7 mouse cellular contexts compared by ENCODE assay signal in the genomic region with DNA sequence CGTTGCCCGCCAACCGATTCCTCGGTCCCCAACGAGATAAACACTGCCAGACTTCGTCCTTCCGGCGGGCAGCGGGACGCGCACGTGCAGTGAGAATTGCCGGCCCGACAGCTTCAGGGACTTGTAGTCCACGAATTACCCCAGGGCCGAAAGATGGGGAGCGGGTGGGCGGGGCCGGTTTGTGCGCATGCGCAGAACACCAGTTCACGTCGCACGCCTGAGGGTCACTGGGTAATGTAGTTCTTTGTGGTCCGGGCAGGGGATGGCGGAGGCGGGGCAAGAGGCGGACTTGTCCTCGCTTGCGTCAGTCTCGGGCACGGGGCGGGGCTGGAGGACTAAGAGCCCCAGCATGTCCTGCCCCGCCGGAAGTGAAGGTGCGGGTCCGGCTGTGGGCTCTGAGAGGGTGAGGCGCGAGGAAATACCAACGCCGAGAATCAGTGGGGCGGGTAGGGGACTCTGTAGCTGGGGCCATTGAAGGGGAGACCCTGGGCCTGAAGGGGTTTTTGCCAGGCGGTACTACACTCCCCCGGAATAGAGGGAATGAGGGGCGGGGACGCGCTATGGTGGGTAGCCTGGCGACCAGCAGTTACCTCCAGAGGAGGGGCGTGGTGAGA. TPM values are rescaled to one million over a fixed set of nuclear protein-coding genes. Genes with fewer than 3 reads are reported as not detected.
DNase-seq lines count a peak whose midpoint lies in the region; ATAC-seq and TF ChIP-seq lines count a peak whose summit lies in the region.

A gene (minus strand): TSS at position 155 of the 614 bp plus-strand sequence.

- no peaks in the 10 kb centered on the region for H3K27me3 ChIP-seq in embryonic facial prominence, embryonic 10.5 days (replicated peaks; ENCODE audit: low read depth, poor library complexity, severe bottlenecking)
- no peaks in the 10 kb centered on the region for H3K27me3 ChIP-seq in intestine, postnatal 0 days (replicated peaks; ENCODE audit: control insufficient read depth, insufficient read depth, low read length)
- no peaks in the 10 kb centered on the region for H3K27me3 ChIP-seq in midbrain, embryonic 12.5 days
- no peaks in the 10 kb centered on the region for H3K27me3 ChIP-seq in small intestine, adult 2 months (ENCODE audit: control insufficient read depth, insufficient read depth, low read length)

- TF ChIP-seq POLR2A in small intestine, adult 2 months (IDR thresholded peaks at IDR 0.05; ENCODE audit: low read depth, low read length): no peak; the same call in none of the 2 replicates

- peaks cover 38% of the 10 kb centered on the region for H3K4me1 ChIP-seq in embryonic facial prominence, embryonic 10.5 days
- H3K4me1 ChIP-seq in intestine, postnatal 0 days (replicated peaks; ENCODE audit: control insufficient read depth, insufficient read depth, low read length): peaks cover 3% of the 10 kb centered on the region; the same call in 1 of the 2 replicates
- H3K4me1 ChIP-seq in midbrain, embryonic 12.5 days: peaks cover 32% of the 10 kb centered on the region
- peaks cover 13% of the 10 kb centered on the region for H3K4me1 ChIP-seq in small intestine, adult 2 months (ENCODE audit: control insufficient read depth, insufficient read depth, insufficient read length, low read length)

- H3K4me2 ChIP-seq in intestine, postnatal 0 days (replicated peaks; ENCODE audit: low read depth): peak within 1 kb of the TSS; percentile 89
- peak within 1 kb of the TSS; percentile 95 for H3K4me2 ChIP-seq in midbrain, embryonic 12.5 days (replicated peaks)

- intact Hi-C loops in left cerebral cortex, postnatal 4 days (cut with DNase I): no loop called here

- peak within 1 kb of the TSS; percentile 86 for H3K27ac ChIP-seq in embryonic facial prominence, embryonic 10.5 days (replicated peaks)
- peak within 1 kb of the TSS; percentile 87 for H3K27ac ChIP-seq in intestine, postnatal 0 days (ENCODE audit: low read depth, low read length)
- H3K27ac ChIP-seq in midbrain, embryonic 12.5 days (replicated peaks): peak within 1 kb of the TSS; percentile 86
- peak within 1 kb of the TSS; percentile 74 for H3K27ac ChIP-seq in small intestine, adult 2 months (ENCODE audit: insufficient read depth, low read depth, low read length)

- 0 out of 2 replicates have a peak, but pooled peaks have one; percentile 5 for TF ChIP-seq CTCF in intestine, postnatal 0 days (IDR thresholded peaks at IDR 0.05; ENCODE audit: low read depth)
- TF ChIP-seq CTCF in small intestine, adult 2 months (IDR thresholded peaks at IDR 0.05; ENCODE audit: extremely low read depth, insufficient read length, insufficient replicate concordance, low read depth, low read length): no peak

- peaks cover 67% of the 10 kb centered on the region for H3K36me3 ChIP-seq in embryonic facial prominence, embryonic 10.5 days (replicated peaks)
- H3K36me3 ChIP-seq in intestine, postnatal 0 days (ENCODE audit: control insufficient read depth, insufficient read depth): peaks cover 49% of the 10 kb centered on the region
- H3K36me3 ChIP-seq in midbrain, embryonic 12.5 days: peaks cover 58% of the 10 kb centered on the region
- peaks cover 44% of the 10 kb centered on the region for H3K36me3 ChIP-seq in small intestine, adult 2 months (ENCODE audit: control insufficient read depth, insufficient read depth, low read length)

- H3K9ac ChIP-seq in intestine, postnatal 0 days (ENCODE audit: low read depth, low read length): peak within 1 kb of the TSS; percentile 67
- H3K9ac ChIP-seq in midbrain, embryonic 12.5 days (replicated peaks): peak within 1 kb of the TSS; percentile 73

- no peaks in the 10 kb centered on the region for H3K9me3 ChIP-seq in embryonic facial prominence, embryonic 10.5 days
- H3K9me3 ChIP-seq in intestine, postnatal 0 days (ENCODE audit: control insufficient read depth): no peaks in the 10 kb centered on the region
- no peaks in the 10 kb centered on the region for H3K9me3 ChIP-seq in midbrain, embryonic 12.5 days

- peak; percentile 98 for DNase-seq in adrenal gland, postnatal 10 days
- peak; percentile 100 for DNase-seq in embryonic facial prominence, embryonic 10.5 days (ENCODE audit: low spot score)
- DNase-seq in gonadal fat pad, adult 2 months (ENCODE audit: low read depth): peak; percentile 60
- peak; percentile 100 for DNase-seq in left cerebral cortex, postnatal 4 days

- H3K4me3 ChIP-seq in embryonic facial prominence, embryonic 10.5 days: peak within 1 kb of the TSS; percentile 74
- H3K4me3 ChIP-seq in intestine, postnatal 0 days (ENCODE audit: low read depth, low read length): peak within 1 kb of the TSS; percentile 87
- peak within 1 kb of the TSS; percentile 72 for H3K4me3 ChIP-seq in midbrain, embryonic 12.5 days
- H3K4me3 ChIP-seq in small intestine, adult 2 months (ENCODE audit: low read depth, low read length): peak within 1 kb of the TSS; percentile 97

- peak; percentile 95 for ATAC-seq in intestine, postnatal 0 days
- ATAC-seq in midbrain, embryonic 12.5 days (ENCODE audit: low FRiP score, low read depth): peak; percentile 97

- WGBS in embryonic facial prominence, embryonic 10.5 days: under 1% methylated on average over 49 of the region's 49 CpGs
- WGBS in intestine, postnatal 0 days: under 1% methylated on average over 49 of the region's 49 CpGs
- under 1% methylated on average over 49 of the region's 49 CpGs for WGBS in midbrain, embryonic 12.5 days
- under 1% methylated on average over 49 of the region's 49 CpGs for WGBS in small intestine, adult 2 months

RNA-seq across cellular contexts. Expression of the gene that starts here (rescaled TPM):
- 100 to 1,000 TPM in 1 of 2 experiments, 10 to 100 TPM in 1; 97.0 to 110 TPM for total RNA-seq in adrenal gland, postnatal 10 days (2021)
- polyA plus RNA-seq in embryonic facial prominence, embryonic 10.5 days (2016; fragmentation: Nextera tagmentation; extraction: Ambion mirVana): 148 and 151 TPM in 2 replicates
- 82.4 and 83.9 TPM in 2 replicates for polyA plus RNA-seq in gonadal fat pad, adult 2 months (2012; rRNA removed)
- 94.2 and 99.3 TPM in 2 replicates for polyA plus RNA-seq in intestine, postnatal 0 days (2015; fragmentation: Nextera tagmentation; extraction: Ambion mirVana)
- 100 to 1,000 TPM; 151 to 155 TPM for total RNA-seq in left cerebral cortex, postnatal 4 days (2021)
- polyA plus RNA-seq in midbrain, embryonic 12.5 days (2016; fragmentation: Nextera tagmentation; extraction: Ambion mirVana): 127 and 131 TPM in 2 replicates
- 48.3 and 99.3 TPM in 2 replicates for polyA plus RNA-seq in small intestine, adult 2 months (2012; rRNA removed)

Comparison
In these comparisons a context has a peak if more than half of its experiments do, and no peak if none do; other contexts are left out.
1. Peak in every context shown above with its lines: DNase-seq, ATAC-seq, H3K4me3 ChIP-seq and H3K27ac ChIP-seq.